Mouse (Mus musculus): ENCODE measurements around the gene Birc6. TPM values are rescaled to one million over a fixed set of nuclear protein-coding genes. Genes with fewer than 3 reads are reported as not detected.

Birc6 gene
- 67.4 and 72.8 TPM in 2 replicates for polyA plus RNA-seq (2014; fragmentation: Nextera tagmentation; extraction: Ambion mirVana)

DNA sequence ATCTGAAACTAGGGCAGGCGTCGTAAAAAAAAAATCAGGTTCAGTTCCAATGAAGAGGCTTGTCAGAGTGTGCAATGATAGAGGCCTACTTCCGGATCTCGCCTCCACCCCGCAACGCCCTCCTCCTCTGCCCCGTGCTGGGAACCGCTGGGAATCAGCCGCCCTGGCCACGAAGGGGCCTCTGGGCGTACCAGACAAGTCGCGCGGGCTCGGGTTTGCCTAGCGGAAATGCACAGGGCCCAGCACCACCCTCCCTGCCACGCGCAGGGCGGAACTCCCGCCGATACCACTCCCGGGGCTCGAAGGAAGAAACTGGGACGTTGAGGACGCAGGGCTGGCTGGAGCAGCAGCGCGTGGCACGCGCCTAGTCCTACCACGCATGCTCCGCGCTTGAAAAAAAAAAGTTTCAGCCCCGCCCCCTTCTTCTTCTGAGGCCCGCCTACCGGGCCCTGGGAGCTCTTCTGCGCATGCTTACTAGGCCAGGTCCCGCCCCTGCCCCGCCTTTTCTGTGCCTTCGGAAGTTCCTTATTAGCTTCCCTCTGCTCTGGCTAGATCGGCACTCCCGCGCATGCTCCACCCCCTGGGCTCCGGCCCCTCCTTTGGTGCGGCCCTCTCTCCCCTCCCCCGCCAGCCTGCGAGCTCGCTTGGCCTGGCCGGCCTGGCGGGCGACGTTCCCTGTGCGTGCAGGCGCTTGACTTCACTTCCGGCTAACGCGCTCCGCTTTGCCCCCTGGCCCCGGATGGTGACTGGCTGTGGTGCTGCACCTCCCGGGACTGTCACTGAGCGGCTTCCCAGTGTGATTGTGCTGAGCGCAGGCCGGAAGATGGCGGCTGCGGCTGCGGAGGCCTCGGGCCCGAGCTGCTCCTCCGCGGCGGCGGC is at the start of gene Birc6:
Gene Birc6 (plus strand): TSS at position 567 of the 879 bp plus-strand sequence.
- H3K36me3 ChIP-seq (ENCODE audit: control insufficient read depth, insufficient read depth, low read length) = no peaks in the 10 kb centered on the region
- H3K9ac ChIP-seq (ENCODE audit: low read depth, low read length) = peak within 1 kb of the TSS; percentile 90
- DNase-seq (ENCODE audit: low spot score) = peak; percentile 100
- H3K9me3 ChIP-seq (ENCODE audit: control insufficient read depth, low read length) = no peaks in the 10 kb centered on the region
- H3K27ac ChIP-seq (ENCODE audit: low read depth, low read length) = peak within 1 kb of the TSS; percentile 98
- peak within 1 kb of the TSS; percentile 74 for H3K4me2 ChIP-seq
- no peaks in the 10 kb centered on the region for H3K27me3 ChIP-seq (replicated peaks; ENCODE audit: control insufficient read depth, insufficient read depth, low read length)
- H3K4me1 ChIP-seq (replicated peaks; ENCODE audit: control insufficient read depth, insufficient read depth, low read length) = peaks cover 20% of the 10 kb centered on the region
- ATAC-seq (replicated peaks; ENCODE audit: low FRiP score) = peak; percentile 97
- under 1% methylated on average over 71 of the region's 71 CpGs for WGBS
- H3K4me3 ChIP-seq (ENCODE audit: low read depth, low read length) = peak within 1 kb of the TSS; percentile 96

DNA sequence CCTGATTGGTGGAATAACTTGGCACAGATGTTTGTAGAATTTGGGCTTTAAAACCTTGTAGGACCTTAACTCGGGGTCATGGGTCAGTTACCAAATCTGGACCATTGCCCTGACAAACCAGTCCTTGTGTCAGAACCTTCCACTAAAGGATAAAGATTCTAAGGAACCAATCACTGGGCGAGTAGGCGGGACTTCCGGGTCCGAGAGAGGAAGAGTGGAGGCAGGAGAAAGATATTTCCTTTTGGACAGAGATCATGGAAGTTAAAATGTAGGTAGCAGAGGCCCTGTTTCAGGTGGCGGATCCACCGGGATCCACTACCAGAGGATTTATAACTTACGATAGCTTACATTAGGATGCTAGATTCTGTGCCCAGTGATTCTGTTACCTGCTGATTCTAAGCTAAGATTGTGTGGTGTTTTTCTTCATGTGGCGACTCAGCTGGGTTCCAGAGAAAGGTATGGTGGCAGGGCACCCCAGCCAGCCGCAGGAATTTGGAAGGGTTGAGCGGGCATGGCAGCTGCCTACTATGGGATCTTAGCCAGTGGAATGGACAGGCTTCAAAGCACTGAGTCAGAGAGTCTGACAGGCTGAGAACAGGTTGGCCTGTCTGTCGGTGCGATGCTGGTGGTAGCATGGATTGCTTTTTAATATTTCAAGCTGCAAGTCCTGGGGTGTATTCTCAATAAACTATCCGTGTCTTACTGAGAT is 47.6 kb upstream of the Birc6 start:
- WGBS = 82% methylated on average over 14 of the region's 14 CpGs
- Histone ChIP-seq H3K27ac (ENCODE audit: low read depth, low read length) (no peak overlapping the region), H3K9me3 (ENCODE audit: control insufficient read depth, low read length) (no peaks in the 10 kb centered on the region), H3K9ac (ENCODE audit: low read depth, low read length) (no peak overlapping the region), H3K27me3 (replicated peaks; ENCODE audit: control insufficient read depth, insufficient read depth, low read length) (no peaks in the 10 kb centered on the region), H3K4me1 (replicated peaks; ENCODE audit: control insufficient read depth, insufficient read depth, low read length) (no peaks in the 10 kb centered on the region), H3K4me3 (ENCODE audit: low read depth, low read length) (no peak overlapping the region), H3K4me2 (no peak overlapping the region), H3K36me3 (ENCODE audit: control insufficient read depth, insufficient read depth, low read length) (no peaks in the 10 kb centered on the region)
- ATAC-seq (replicated peaks; ENCODE audit: low FRiP score) (no peak), DNase-seq (ENCODE audit: low spot score) (no peak)

DNA sequence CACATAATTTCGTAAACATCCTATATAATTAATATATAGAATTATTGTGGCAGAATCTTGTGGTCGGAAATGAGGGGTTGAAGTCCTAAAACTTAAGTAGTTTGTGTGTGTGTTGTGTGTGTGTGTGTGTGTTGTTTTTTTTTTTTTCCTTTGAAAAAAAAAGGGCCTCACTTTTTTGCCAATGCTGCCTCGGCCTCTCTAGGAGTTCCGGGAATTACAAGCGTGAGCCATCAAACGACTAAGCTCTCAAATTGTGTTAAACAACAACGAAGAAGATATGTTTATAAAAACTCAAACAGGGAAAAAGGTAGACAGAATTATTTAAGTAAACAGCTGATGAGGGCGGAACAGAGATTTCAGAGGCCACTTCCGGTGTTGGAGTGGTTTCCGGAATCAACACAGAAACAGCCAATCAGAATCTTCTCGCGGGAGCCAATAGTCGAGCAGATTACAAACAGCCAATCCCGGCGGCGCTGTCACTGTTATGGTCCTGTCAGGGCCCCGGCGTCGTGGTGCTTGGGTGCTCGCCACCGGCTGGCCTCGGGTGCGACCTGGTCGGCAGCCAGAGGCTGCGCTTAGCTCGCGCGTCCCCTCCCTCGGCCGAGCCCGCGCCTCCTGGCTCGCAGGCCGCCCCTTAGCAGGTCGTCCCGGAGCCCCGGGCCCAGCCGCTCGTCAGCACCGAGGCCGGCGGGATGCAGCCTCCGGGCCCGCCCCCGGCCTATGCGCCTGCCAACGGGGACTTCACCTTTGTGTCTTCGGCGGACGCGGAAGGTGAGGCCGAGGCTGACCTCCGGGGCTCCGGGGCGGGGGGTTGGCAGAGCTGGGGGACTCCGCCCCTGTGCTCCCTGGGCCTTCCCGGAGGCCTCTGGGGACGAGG is 38.8 kb upstream of the Birc6 start, which contains the start of gene Yipf4:
Gene Yipf4 (plus strand): TSS at position 470 of the 877 bp plus-strand sequence.
- peaks cover 3% of the 10 kb centered on the region; the same call in 1 of the 2 replicates for H3K4me1 ChIP-seq (replicated peaks; ENCODE audit: control insufficient read depth, insufficient read depth, low read length)
- H3K4me2 ChIP-seq = peak within 1 kb of the TSS; percentile 69
- H3K9me3 ChIP-seq (ENCODE audit: control insufficient read depth, low read length) = no peaks in the 10 kb centered on the region
- H3K9ac ChIP-seq (ENCODE audit: low read depth, low read length) = peak within 1 kb of the TSS; percentile 84
- H3K4me3 ChIP-seq (ENCODE audit: low read depth, low read length) = peak within 1 kb of the TSS; percentile 90
- no peaks in the 10 kb centered on the region for H3K27me3 ChIP-seq (replicated peaks; ENCODE audit: control insufficient read depth, insufficient read depth, low read length)
- DNase-seq (ENCODE audit: low spot score) (peak; percentile 89), ATAC-seq (replicated peaks; ENCODE audit: low FRiP score) (peak; percentile 99)
- 4% methylated on average over 57 of the region's 58 CpGs for WGBS
- peaks cover 8% of the 10 kb centered on the region; the same call in 1 of the 2 replicates for H3K36me3 ChIP-seq (ENCODE audit: control insufficient read depth, insufficient read depth, low read length)
- peak within 1 kb of the TSS; percentile 75 for H3K27ac ChIP-seq (ENCODE audit: low read depth, low read length)

DNA sequence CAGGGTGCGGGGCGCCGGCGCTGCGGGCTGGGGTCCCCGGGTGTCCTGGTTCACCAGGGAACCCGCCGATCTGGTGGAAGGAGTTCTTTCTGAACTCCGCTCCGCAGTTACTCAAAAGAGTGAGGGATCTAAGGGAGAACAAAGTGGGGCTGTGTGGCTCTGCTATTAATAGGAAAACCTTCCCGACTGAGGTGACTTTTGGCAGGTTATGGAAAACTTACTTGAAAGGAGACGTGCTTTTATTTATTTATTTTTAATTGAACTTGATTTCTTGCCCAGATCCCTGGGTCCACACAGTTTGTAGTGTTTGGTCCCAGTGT is 38.2 kb upstream of the Birc6 start:
- peak overlapping the region; percentile 69 for H3K4me2 ChIP-seq
- H3K9me3 ChIP-seq (ENCODE audit: control insufficient read depth, low read length) = no peaks in the 10 kb centered on the region
- DNase-seq (ENCODE audit: low spot score) (no peak), ATAC-seq (replicated peaks; ENCODE audit: low FRiP score) (no peak)
- peaks cover 12% of the 10 kb centered on the region; the same call in 1 of the 2 replicates for H3K36me3 ChIP-seq (ENCODE audit: control insufficient read depth, insufficient read depth, low read length)
- peaks cover 3% of the 10 kb centered on the region; the same call in 1 of the 2 replicates for H3K4me1 ChIP-seq (replicated peaks; ENCODE audit: control insufficient read depth, insufficient read depth, low read length)
- no peaks in the 10 kb centered on the region for H3K27me3 ChIP-seq (replicated peaks; ENCODE audit: control insufficient read depth, insufficient read depth, low read length)
- H3K9ac ChIP-seq (ENCODE audit: low read depth, low read length) = peak overlapping the region; percentile 84
- H3K27ac ChIP-seq (ENCODE audit: low read depth, low read length) = peak overlapping the region; percentile 75
- peak overlapping the region; percentile 90 for H3K4me3 ChIP-seq (ENCODE audit: low read depth, low read length)
- under 1% methylated on average over 12 of the region's 12 CpGs for WGBS

DNA sequence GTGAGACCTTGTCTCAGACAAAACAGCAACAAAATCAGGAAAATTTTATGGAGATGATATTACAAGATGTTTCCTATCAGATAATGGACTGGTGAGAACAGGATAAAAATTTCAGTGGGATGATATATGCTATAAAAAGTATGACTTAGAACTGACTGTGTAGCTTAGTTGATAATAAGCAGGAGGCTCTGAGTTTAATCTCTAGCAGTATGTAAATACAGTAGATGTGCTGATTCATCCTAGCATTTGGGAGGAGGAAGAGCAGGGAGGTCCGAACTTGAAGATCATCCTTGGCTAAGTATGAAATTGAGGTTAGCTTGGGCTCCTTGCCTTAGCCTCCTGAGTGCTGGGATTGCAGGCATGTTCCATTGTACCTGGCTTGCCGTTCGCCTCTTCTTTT is 36.5 kb upstream of the Birc6 start:
- 0 out of 2 replicates have a peak, but pooled peaks have one; percentile 24 for ATAC-seq (replicated peaks; ENCODE audit: low FRiP score)
- H3K4me3 ChIP-seq (ENCODE audit: low read depth, low read length) = no peak overlapping the region

DNA sequence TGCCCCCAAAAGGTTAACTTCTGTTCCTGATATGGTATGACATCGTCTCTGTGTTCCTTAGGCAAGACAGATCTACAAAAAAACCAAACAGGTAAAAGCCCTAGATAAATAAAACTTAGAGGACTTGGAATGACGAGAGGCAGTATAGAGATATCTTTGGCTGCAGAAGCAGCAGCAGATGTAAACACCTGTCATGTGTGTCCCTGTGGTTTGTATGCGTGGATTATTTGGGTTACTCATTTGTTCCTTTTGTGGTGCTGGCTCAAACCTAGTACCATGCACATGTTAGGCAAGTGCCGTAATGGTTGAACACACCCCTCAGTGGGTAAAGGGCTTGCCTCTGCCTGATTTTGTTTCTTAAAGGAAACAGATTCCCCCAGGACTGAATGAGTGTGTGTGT is 27.9 kb upstream of the Birc6 start:
- Histone ChIP-seq H3K27me3 (replicated peaks; ENCODE audit: control insufficient read depth, insufficient read depth, low read length) (no peaks in the 10 kb centered on the region), H3K27ac (ENCODE audit: low read depth, low read length) (no peak overlapping the region), H3K36me3 (ENCODE audit: control insufficient read depth, insufficient read depth, low read length) (peaks cover 10% of the 10 kb centered on the region; the same call in 1 of the 2 replicates), H3K9me3 (ENCODE audit: control insufficient read depth, low read length) (no peaks in the 10 kb centered on the region), H3K9ac (ENCODE audit: low read depth, low read length) (no peak overlapping the region), H3K4me3 (ENCODE audit: low read depth, low read length) (no peak overlapping the region), H3K4me2 (no peak overlapping the region), H3K4me1 (replicated peaks; ENCODE audit: control insufficient read depth, insufficient read depth, low read length) (no peaks in the 10 kb centered on the region)
- ATAC-seq (replicated peaks; ENCODE audit: low FRiP score) (no peak), DNase-seq (ENCODE audit: low spot score) (no peak)
- 85% methylated on average over 4 of the region's 4 CpGs for WGBS

More for the DNA sequence above, 36.5 kb upstream of the Birc6 start:
- Histone ChIP-seq H3K9me3 (ENCODE audit: control insufficient read depth, low read length) (no peaks in the 10 kb centered on the region), H3K9ac (ENCODE audit: low read depth, low read length) (no peak overlapping the region), H3K4me2 (peak overlapping the region; percentile 13; the same call in 1 of the 2 replicates), H3K4me1 (replicated peaks; ENCODE audit: control insufficient read depth, insufficient read depth, low read length) (peaks cover 3% of the 10 kb centered on the region; the same call in 1 of the 2 replicates), H3K27me3 (replicated peaks; ENCODE audit: control insufficient read depth, insufficient read depth, low read length) (no peaks in the 10 kb centered on the region), H3K36me3 (ENCODE audit: control insufficient read depth, insufficient read depth, low read length) (peaks cover 14% of the 10 kb centered on the region; the same call in 1 of the 2 replicates), H3K27ac (ENCODE audit: low read depth, low read length) (no peak overlapping the region)
- DNase-seq (ENCODE audit: low spot score) = no peak
- 87% methylated on average over 3 of the region's 3 CpGs for WGBS

DNA sequence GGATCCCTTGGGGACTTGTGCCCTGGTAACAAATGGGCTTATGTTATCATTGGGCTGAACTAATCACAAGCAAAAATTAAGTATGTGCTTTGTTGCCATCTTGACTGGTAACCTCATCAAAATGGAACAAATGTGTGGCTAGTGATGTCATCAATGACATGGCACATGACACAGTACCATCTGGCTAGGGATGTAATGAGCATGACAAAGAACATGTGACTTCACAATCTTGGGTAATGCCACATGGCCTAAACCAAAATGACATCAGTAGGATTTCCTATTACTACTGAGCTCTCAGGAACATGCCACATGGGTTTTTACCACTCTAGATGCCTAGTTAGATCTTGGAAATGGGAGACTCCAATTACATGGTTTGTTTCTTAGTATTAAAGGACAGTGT is 27.0 kb upstream of the Birc6 start:
- H3K9ac ChIP-seq (ENCODE audit: low read depth, low read length) = no peak overlapping the region
- H3K4me2 ChIP-seq = no peak overlapping the region
- no peaks in the 10 kb centered on the region for H3K27me3 ChIP-seq (replicated peaks; ENCODE audit: control insufficient read depth, insufficient read depth, low read length)
- peaks cover 8% of the 10 kb centered on the region; the same call in 1 of the 2 replicates for H3K36me3 ChIP-seq (ENCODE audit: control insufficient read depth, insufficient read depth, low read length)
- no peaks in the 10 kb centered on the region for H3K9me3 ChIP-seq (ENCODE audit: control insufficient read depth, low read length)
- H3K4me1 ChIP-seq (replicated peaks; ENCODE audit: control insufficient read depth, insufficient read depth, low read length) = no peaks in the 10 kb centered on the region
- DNase-seq (ENCODE audit: low spot score) (no peak), ATAC-seq (replicated peaks; ENCODE audit: low FRiP score) (no peak)
- H3K4me3 ChIP-seq (ENCODE audit: low read depth, low read length) = no peak overlapping the region
- no peak overlapping the region for H3K27ac ChIP-seq (ENCODE audit: low read depth, low read length)

DNA sequence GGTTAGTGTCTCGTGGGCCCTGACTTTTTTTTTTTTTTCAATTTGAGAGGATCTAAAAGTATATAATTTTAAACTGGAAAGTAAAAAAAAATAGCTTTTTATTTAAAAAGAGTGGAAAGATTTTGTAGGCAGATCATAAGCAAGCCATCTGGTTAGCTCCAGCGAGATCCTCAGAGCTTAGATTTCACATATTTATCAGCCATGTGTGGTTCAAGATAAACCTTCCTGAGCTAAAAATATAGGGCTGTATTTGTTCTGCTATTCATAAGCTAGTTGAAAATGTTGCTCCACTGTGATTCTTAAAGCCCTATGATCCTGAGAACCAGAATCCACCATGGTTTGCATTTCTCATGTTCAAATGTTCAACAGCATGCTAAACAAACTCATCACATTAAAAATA is 20.2 kb upstream of the Birc6 start:
- no peaks in the 10 kb centered on the region for H3K36me3 ChIP-seq (ENCODE audit: control insufficient read depth, insufficient read depth, low read length)
- DNase-seq (ENCODE audit: low spot score) (no peak), ATAC-seq (replicated peaks; ENCODE audit: low FRiP score) (no peak)
- no peak overlapping the region for H3K4me3 ChIP-seq (ENCODE audit: low read depth, low read length)
- no peak overlapping the region for H3K4me2 ChIP-seq
- H3K4me1 ChIP-seq (replicated peaks; ENCODE audit: control insufficient read depth, insufficient read depth, low read length) = no peaks in the 10 kb centered on the region
- no peak overlapping the region for H3K9ac ChIP-seq (ENCODE audit: low read depth, low read length)
- 63% methylated on average over 2 of the region's 2 CpGs for WGBS
- no peak overlapping the region for H3K27ac ChIP-seq (ENCODE audit: low read depth, low read length)
- H3K27me3 ChIP-seq (replicated peaks; ENCODE audit: control insufficient read depth, insufficient read depth, low read length) = no peaks in the 10 kb centered on the region
- H3K9me3 ChIP-seq (ENCODE audit: control insufficient read depth, low read length) = no peaks in the 10 kb centered on the region
